Mouse (Mus musculus): Measurements from ENCODE around the gene Atp11a. TPM values are rescaled to one million over a fixed set of nuclear protein-coding genes. Genes with fewer than 3 reads are reported as not detected.

The Atp11a gene
- total RNA-seq, 2 experiments from 2014 or later: 1.7 TPM

DNA sequence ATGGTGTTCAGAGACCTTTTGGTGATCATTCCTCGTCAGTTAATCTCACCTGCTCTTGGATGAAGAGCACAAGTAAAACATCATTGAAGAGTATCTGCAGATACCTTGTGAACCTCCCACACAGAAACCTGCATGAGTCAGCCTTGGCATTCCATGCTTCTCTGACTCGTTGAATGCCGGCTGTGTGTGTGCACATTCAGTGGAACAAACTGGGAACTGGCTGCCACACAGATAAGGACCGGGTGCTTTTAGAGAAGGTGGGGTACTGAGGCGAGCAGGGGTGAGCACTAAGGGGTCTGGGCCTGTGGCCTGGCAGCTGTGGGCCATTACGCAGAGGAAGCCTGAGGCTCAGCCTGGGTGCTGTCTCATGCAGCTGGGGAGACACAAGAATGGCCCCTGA lies 11.9 kb downstream of the Atp11a start:
- ATAC-seq (replicated peaks; ENCODE audit: low FRiP score, poor library complexity, severe bottlenecking): no peak

DNA sequence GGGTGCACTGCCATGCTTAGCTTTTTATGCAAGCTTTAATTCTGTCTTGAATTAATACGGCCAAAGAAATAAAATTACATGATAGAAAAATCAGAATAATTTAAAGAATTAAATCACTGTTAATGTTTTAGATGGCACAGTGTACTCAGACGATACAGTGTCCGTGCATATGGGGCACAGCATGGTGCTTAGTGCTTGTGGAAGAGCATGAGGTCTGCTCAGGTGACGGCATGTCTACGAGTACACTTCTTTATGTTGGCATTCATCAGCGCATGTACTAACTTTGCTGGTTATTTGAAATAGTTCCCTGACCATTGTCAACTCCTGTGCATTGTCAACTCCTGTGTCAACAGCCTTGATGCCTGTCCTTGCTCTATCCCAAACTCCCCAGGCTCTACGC lies 12.5 kb downstream of the Atp11a start:
- ATAC-seq (replicated peaks; ENCODE audit: low FRiP score, poor library complexity, severe bottlenecking): no peak

DNA sequence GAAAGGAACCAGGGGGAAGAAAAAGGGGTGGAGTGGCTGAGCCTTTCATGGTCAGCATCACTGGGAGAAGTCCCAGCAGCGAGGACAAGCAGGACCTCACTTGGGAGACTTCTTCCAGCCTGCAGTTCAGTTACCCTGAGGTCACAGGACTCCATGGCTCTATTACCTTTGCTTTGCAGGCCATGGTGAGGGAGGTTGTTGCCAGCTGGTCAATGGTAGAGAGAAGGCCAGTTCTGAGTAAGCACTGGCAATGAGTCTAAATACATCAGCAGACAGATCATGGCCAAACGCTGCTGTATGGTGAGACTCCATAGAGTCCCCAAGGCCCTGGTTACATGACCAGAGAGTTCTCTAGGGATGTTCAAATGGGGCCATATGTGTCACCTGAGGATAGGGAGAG lies 15.5 kb downstream of the Atp11a start:
- no peak for ATAC-seq (replicated peaks; ENCODE audit: low FRiP score, poor library complexity, severe bottlenecking)

DNA sequence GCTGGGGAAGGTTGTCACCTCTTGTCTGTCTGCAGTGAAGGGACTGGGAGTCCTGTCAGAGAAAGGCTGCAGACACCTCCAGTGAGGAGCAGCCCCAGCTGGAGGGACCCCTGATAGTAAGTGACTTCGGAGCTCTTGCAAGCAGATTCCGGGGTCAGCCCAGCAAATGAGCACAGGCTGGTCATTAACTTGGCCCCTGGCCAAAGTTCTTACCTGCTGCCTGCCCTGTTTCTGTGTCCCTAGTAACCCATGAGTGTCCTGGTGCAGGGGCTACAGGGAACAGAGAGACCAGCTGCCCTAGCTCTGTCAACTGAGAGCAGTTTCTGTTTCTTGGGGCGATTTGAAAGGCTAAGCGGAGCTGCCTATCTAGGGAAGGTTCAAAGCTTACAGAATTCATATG lies 17.1 kb downstream of the Atp11a start:
- ATAC-seq (replicated peaks; ENCODE audit: low FRiP score, poor library complexity, severe bottlenecking): no peak

DNA sequence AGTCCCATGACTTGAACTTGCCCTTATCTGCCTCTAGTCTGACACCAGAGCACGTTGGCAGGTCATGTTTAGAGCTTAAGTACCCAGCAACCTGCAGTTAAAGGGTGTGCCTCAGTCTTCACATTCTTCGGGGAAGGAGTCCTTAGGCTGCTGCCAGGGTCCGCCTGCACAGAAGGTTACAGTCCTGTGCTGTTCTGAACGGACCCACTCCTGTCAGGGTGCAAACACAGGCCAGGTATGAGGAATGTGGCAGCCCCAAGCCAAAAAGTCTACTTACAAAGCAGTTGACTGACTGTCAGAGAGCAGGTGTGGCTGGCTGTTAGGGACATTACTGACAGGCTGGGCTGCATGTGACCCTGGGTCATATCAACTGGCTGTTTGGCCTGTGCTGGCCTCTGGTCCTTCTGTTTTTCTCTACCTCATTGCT lies 18.1 kb downstream of the Atp11a start:
- no peak for ATAC-seq (replicated peaks; ENCODE audit: low FRiP score, poor library complexity, severe bottlenecking)

DNA sequence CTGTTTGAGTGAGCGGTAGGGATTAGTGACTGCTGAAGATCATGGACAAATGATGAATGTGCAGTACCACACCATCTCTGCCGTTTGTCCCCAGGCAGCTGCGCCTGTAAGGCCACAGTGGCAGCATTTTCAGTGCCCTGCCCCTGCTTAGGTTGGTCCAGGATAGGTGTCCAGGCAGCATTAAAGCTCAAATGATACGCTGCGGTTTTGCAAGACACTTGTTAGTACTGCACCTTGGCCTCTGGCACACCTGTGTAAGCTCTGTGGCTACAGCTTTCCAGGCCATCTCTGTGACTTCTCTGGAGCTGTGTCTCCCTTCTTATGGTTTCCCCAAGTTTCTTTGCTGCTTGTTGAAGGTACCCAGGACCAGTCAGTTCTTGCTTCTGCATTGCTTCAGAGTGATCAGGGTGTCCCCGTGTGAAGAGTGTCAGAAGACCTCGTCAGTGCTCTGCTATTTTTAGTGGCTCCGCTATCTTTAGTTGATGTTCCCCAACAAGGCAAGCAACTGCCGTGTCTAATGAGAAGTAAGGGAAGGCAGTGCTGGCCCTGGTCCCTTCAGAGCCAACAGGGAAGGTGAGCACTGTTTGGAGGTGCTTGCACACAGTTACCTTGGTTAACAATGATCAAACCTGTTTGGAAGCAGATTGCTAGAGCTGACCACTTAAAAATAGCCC lies 18.6 kb downstream of the Atp11a start:
- ATAC-seq (replicated peaks; ENCODE audit: low FRiP score, poor library complexity, severe bottlenecking): no peak

DNA sequence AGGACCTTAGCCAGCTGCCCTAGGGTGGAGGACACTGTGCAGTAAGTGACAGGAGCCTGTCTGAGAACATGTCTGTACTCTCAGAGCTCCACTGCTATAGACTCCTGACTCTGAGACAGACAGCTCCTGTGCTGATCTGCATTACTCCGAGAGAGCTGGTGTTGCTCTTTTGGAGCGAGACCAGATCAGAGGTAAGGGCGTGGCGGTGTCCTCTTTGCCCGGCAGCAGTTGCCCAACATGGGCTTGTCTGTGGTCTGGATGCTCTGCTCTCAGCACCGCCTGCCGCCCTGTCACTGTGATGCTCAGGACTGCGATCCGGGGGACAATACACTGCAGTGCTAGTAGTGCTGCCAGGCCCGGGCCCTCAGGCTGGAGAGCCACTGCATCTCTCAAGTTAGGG lies 19.4 kb downstream of the Atp11a start:
- no peak for ATAC-seq (replicated peaks; ENCODE audit: low FRiP score, poor library complexity, severe bottlenecking)

DNA sequence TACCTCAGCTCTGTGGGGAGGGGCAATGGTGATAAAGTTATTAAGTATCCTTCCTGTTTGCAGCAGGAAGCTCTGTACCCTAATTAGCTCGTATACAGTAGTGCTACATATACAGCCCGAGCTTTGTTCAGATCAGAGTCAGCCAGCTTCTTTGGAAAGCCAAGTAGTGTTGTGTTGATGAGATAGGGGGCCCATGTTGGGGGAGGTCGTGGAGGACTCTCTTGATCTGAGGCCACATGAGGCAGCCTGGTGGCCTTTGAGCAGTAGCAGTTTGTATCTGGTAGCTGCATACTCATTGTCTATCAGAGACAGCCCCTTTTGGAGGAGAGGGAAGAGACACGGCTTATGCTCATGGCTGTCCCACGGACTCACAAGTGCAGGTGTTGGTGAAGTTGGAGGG lies 20.4 kb downstream of the Atp11a start:
- ATAC-seq (replicated peaks; ENCODE audit: low FRiP score, poor library complexity, severe bottlenecking): no peak

DNA sequence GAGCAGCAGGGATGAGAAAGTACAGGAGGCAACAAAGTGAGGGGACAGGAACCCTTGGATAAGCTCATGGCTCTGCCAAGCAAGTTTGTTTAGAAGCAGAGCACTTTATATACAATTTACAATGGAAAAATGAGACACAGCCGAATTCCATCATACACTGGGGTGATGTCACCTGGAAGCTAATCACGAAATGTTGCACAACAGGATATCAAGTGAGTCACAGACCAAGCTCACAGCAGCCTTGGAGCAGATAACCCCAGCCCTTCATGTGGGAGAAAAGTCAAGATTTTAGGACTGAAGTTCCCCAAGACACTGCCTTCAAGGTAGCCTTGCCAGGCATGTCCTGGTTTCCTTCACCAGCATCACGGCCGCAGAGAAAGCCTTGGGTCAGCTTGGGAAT lies 22.7 kb downstream of the Atp11a start:
- no peak for ATAC-seq (replicated peaks; ENCODE audit: low FRiP score, poor library complexity, severe bottlenecking)

DNA sequence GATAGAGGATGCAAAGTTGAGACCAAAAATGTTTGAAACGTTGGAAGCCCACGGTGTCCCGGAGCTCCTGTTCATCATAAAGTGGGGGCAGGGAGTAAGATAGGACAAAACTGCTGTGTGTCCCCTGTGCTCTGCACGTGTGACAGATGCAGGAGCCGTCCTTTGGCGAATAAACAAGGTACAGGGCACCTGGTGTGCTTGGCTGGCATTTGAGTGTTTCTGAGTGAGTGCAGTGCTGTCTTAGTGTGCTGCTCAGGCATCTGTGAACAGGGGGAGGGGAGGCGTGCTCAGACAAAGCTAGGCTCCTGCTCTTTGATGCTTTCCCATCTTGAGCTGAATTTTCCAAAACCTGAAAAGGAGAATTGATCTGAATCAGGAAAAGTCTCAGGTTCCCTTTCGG lies 28.7 kb downstream of the Atp11a start:
- ATAC-seq (replicated peaks; ENCODE audit: low FRiP score, poor library complexity, severe bottlenecking): no peak

DNA sequence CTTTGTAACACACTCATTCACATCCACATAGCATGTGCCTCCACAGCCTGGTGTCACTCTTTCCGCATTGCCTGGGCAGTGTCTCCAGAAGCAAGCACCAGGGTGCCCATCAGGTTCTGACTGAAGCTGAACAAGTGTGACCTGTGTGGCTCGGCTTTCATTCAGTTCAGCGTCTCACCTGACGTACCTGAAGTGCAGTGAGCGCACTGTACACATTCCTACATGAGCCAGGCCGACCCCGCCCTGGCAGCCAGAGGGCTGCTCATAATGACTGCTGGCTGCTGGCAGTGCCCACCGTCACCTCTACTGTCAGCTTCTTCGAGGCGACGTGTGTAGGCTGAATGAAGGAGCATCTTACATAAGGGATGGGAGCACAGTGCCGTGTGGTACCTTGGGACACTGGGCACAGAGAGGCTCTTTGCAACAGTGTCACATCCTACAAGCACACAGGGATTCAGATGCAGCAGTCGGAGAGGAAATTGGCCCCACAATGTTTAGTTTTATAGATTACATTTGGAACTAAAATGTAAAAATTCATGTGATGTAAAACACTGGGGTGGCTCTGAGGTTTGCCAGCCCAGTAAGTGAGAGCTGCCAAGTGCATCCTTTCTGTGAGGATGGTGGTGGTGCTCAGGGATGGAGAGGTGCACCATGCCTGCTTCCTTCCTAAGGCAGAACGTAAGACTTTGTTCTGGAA lies 29.6 kb downstream of the Atp11a start:
- ATAC-seq (replicated peaks; ENCODE audit: low FRiP score, poor library complexity, severe bottlenecking): no peak

DNA sequence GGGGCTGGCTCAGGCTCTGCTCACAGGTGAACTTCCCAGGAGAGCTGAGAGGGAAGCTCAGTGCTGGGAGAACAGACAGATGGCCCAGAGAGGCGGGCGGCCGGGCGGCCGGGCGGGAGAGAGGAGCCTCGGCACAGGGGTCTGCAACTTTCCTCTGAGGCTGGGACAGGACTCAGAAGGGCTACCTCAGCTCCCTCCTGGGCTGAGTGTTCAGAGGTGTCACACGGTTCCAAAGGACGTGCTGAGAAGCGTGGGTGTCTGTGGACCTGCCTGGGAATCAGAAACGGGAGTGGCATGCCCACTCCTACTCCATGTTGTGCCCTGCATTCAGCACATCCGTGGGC lies 30.1 kb downstream of the Atp11a start:
- ATAC-seq (replicated peaks; ENCODE audit: low FRiP score, poor library complexity, severe bottlenecking): no peak

DNA sequence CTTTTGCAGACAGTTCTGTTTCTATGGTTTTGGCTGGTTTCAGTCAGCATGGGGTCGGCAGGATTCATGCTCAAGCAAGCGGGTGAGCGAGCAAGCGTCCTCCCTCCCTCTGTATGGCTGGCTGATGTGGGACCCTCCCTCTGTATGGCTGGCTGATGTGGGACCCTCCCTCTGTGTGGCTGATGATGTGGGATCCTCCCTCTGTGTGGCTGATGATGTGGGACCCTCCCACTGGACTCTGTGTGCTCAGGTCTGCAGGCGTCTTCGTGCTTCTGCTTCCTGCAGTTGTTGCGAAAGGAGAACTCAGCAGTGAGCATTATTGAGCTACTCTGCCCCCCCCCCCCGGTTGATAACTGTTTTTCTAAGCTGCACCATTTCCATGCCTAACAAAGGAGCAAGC lies 30.6 kb downstream of the Atp11a start:
- no peak for ATAC-seq (replicated peaks; ENCODE audit: low FRiP score, poor library complexity, severe bottlenecking)

DNA sequence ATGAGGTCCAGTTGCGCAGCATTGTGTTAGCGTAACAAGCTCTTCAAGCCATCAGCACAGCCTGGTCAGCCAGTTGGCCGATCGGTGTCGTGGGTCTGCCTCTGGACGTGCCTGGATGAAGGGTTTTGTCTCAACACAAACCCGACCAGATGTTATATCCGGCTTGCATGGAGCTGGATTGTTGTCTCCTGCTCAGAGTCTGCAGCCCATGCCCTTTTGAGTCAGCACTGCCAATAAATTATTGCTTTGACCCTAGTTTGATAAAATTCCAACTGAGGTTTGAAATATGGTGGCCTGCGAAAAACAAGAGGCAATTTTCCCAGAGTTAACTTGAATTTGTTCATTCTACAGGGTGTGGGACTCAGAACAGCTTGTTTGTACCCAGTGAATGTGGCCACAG lies 31.9 kb downstream of the Atp11a start:
- no peak for ATAC-seq (replicated peaks; ENCODE audit: low FRiP score, poor library complexity, severe bottlenecking)

DNA sequence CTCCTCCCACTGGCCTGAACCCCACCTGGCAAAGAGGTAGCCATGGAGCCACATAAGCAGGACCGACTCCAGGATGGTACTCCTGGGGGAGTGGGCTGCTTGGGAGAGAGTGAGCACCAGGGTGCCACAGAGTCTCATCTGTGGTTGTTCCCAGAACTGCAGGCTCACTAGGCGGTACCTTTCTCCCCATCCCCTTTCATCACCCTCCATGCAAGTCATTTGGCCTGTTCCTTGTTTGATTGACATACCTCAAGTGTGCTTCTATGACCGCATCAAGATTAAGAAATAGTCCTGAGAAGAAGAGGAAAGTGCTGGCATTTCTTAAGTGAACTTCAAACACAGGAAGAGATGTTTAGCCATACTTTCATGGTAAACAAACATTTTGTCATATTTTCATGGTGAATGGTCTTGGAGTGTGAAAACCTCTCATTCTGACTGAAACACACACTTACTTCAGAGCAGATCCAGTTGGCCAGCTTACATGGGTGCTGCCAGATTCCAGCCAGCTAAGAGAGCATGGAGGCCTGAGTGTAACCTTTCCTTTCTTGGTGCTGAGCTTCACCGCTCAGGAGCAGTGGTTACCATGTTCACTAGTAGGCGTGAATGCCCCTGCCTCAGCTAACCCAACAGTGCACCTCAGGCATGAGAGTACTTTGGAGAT lies 38.3 kb downstream of the Atp11a start:
- ATAC-seq (replicated peaks; ENCODE audit: low FRiP score, poor library complexity, severe bottlenecking): no peak

DNA sequence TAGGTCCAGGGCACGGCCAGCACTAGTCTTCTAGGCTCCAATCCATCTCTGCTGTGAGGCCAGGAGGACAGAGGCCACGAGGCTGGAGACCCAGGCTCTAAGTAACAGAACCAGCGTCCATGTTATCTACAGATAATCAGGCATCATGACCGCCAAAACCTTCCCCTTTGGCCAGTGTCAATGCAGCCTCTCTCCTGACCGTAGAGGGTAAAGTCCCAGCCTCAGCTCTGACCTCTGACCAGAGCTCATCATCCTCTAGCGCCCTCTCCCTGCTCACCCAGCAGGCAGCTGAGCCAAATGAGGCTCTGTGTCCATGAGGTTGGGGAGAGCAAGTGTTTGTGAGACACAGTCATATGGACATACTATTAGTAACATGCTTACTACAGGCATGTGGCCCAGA lies 42.3 kb downstream of the Atp11a start:
- ATAC-seq (replicated peaks; ENCODE audit: low FRiP score, poor library complexity, severe bottlenecking): no peak

DNA sequence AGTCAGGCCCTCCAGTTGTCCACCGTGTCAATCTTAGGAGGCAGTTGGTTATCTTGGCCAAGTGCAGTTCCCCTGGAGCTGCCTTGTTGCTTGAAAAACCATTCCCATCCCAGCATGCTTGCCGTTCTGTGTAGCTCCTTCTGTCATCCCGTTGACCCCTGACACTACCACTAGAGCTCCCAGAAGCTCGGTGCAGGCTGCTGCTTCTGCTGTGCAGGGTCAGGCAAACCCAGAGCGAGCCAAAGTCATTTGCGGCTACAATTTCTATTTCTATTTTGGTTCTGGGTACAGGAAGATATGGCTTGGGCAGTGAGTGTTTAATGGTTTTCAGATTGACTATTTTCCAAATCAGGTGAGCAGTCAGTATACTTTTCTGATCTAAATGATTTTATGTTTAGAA lies 43.0 kb downstream of the Atp11a start:
- ATAC-seq (replicated peaks; ENCODE audit: low FRiP score, poor library complexity, severe bottlenecking): no peak

DNA sequence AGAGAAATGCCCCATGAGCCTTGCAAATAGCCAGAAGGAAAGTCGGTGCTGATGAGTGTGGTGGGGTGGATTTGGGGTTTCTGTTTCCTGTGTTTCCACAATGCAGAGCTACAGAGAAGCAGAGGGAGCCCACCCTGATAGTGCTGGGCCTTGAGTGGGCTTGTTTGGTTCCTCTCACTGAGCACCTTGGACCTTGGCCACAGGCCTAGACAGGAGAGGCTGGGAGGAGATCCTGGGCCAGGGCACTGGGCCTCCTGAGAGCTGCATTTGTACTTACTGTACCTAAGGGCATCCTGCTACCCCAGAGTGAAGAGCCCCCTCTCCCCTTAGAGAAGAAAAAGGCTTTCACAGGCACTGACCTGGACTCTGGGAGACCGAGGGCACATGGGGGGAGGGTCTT lies 43.4 kb downstream of the Atp11a start:
- ATAC-seq (replicated peaks; ENCODE audit: low FRiP score, poor library complexity, severe bottlenecking): no peak

DNA sequence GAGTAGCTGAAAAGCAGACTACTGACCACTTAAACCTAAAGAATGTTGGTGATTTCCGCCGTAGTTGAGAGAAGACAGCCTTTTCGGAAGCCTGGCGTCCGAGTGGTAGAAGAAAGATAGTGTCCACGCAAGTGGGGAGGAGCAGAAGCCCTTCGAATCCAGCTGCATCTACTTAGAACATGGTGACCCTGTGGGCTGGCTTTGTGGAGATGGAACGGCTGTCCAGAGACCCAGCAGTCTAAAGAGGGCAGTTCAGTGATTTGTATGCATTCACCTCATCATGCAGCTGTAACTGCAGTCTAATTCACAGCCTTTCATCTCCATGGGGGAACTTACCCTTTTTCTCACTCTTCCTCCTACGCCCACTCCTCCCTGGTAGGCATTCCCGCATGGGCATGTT lies 44.8 kb downstream of the Atp11a start:
- no peak for ATAC-seq (replicated peaks; ENCODE audit: low FRiP score, poor library complexity, severe bottlenecking)

DNA sequence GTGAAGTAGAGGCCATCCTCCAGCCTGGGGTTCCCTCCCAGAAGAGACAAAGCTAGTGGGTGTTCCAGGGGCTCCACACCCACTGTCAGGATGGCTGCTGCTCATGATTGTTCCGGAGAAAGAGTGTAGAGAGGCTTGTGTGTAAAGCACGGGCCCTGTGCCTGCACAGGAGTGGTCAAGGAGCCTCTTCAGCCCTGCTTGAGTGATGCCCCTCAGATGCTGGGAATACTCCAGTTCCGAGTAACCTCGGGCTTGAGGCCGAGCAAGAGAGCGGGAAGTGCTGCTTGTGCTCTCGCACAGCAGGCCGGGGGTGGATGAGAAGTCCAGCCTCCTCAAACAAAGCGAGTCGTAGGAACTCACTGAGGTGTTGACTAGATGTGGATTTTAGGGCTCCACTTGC lies 46.3 kb downstream of the Atp11a start:
- no peak for ATAC-seq (replicated peaks; ENCODE audit: low FRiP score, poor library complexity, severe bottlenecking)

DNA sequence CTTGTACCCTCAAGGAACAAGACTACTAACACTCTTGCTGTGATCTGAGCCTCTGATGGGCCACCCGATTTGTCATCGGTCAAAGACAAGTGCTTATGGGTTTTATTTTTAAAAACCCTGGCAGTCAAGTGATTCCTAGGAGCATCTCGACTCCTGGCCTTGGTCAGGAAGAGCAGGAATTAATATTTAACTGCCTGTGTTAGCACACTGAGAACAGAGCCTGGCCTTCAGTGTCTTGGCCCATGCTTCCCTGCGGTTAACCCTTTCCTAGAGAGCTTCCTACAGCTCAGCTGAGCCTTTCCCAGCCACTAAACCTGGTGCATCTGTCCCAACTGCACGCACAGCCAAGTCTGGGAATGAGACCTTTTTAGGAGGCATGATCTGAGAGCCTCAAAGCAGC lies 48.1 kb downstream of the Atp11a start:
- ATAC-seq (replicated peaks; ENCODE audit: low FRiP score, poor library complexity, severe bottlenecking): no peak

DNA sequence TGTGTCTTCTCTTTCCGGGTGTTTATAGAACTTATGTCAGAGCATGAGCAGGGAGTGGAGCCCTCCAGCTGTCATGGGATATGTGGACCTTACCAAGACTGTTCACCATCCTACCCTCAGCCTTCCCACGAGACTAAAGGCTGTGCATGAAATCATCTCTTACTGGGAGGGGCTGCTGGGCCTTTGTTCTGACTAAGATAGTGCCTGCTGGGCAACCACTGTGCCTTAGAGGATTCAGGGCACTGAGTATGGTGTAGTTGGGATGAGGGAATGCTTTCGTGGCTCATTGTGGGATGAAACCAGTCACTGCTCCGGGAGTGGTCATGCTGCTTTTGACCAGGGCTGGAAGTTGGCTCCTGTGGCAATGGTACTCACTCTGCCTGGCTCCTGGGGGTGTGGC lies 48.8 kb downstream of the Atp11a start:
- no peak for ATAC-seq (replicated peaks; ENCODE audit: low FRiP score, poor library complexity, severe bottlenecking)
